Mouse (Mus musculus) mesoderm, embryonic 11.5 days (tissue): ENCODE data around the gene Gm12569.
A peak's percentile ranks its signal among the peaks of the same experiment; 100 is the strongest.

Source experiments
- DNase-seq: peaks from one replicate; pipeline ENCODE4 v3.0.0-alpha.2; 2012; ENCODE audit warnings: low read depth, low spot score

Gene Gm12569

DNA sequence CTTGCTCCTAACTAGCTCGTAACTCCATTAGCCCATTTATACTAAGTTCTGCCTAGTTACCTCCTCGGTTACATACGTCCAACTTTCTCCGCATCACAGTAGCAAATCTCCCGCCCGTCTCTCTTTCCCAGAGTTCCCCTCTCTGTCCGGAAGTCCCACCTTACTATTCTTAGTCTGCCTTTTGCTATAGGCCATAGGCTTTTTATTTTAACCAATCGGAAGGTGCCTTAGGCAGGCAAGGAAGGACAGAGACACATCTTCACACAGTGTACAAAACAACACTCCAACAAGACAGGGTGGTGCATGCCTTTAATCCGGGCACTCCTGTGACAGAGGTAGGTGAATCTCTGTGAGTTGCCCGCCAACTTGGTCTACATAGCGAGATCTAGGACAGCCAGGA lies at the start of gene Gm12569:
Gm12569 (plus strand) TSS at position 166 of the 400 bp plus-strand sequence.
- no peak for DNase-seq

DNA sequence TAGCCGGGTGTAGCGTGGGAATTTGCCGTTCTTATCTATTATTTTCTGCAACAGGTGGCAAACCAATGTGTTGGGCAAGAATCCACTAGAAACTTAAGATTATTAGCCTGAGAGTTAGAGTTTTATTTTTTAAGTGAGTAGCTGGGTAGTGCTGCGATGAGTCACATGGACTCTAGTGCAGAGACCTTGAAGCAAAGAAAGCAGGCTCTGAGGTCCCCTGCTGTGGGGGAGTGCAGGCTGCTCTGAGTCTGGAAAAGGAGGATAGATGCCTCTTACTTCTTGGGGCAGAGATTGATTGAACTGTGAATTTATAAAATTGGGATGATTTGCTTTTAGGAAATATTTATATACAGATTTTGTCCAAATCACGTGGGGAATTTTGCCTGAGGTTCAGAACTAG lies 17.5 kb upstream of the Gm12569 start:
- no peak for DNase-seq

DNA sequence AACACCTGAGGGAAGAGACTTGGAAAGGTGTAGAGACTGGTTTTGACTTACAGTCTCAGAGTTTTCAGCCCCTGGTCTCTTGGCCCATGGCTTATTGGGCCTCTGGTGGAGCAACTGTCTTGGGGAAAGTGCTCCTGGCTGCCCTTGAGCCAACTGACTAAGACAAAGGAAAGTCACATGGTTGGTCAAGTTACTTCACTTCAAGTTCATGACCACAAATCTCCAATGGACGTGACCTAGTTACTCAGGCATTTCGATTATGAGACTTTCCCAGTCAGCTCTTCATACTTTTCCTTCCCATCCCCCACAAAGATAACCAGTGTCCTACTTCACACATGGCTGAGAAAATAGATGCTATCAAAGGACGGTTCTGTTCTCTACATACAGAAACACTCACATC lies 12.5 kb upstream of the Gm12569 start:
- no peak for DNase-seq

DNA sequence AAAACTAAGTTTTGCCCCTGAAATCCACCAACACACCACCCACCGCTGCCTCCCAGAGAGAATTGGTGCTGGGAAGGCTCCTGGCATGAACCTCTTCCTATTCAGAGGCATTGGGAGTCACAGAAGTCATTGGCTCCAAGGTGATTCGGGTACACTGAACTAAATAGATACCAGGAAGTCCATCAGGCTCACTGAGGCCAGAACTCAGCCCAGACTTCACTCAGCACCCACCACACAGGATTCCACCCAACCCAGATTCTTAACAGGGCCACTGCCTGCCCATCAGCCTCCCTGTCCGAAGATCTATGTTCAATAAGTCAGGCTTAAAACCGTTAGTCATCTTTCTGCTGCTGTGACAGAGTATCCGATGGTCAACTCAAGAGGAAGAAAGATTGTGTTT lies 8.8 kb upstream of the Gm12569 start:
- no peak for DNase-seq

DNA sequence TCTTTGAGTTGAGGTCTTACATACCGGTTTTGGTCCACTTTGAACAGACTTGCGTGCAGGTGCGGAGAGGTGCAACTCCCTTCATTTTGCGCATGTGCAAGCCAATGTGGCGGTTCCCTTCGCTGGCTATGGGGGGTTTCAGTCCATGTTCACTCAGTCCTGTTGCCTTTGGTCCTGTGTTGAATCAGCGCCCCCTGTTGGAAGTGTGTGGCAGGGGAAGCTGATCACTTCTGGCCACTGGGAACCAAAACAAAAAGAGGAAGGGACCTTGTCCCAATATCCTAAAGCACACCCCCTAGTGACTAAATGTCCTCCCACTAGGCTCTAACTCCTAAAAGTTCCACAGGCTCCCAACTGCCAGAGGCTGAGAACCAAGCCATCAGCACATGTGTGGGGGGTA lies 6.3 kb upstream of the Gm12569 start:
- DNase-seq, result no peak

DNA sequence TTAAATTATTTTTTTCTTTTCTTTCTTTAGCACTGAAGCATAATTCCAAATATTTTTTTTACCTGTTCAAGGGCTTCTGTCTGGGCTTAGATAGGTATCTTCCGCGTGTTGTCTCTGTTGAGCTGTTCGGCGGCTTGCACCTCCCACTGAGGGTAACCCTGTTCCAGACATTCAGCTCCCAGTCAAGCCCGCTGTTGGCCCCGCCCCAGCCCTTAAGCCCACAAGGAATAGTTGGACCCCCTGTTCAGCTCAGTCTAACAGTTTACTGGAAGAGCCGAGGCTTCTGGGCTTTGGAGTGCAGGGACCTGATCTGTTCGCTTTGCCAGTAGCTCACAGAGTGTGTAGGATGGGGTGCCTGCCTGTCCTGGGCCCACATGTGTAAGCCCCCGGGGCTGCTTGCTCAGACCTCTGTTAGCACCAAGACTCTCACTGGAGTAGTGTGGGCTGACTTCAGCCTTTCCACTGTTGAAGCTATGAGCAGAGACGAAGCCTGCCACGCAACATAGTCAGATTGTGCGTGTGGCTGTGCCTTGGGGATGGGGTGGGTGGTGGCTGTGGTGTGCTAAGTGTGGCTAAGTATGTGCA lies 785 bp upstream of the Gm12569 start:
- no peak for DNase-seq

DNA sequence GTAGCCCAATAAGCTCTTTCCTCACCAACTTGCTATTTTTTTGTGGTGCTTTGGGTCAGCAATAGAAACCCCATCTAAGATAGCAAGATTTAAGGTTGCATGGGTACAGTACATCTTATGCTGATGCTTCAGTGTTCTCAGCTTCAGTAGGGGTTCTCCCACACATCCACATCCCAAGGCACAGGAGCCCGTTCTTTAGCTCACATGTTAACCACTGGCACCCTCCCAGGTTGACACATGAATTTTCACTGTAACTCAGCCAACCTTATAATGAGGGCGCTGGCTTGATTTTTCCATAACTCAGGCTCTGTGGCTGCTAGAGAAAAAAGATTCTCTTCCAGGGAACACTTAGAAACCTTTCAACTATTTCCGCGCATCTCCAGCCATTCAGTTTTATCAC lies 6.8 kb downstream of the Gm12569 start:
- no peak for DNase-seq

DNA sequence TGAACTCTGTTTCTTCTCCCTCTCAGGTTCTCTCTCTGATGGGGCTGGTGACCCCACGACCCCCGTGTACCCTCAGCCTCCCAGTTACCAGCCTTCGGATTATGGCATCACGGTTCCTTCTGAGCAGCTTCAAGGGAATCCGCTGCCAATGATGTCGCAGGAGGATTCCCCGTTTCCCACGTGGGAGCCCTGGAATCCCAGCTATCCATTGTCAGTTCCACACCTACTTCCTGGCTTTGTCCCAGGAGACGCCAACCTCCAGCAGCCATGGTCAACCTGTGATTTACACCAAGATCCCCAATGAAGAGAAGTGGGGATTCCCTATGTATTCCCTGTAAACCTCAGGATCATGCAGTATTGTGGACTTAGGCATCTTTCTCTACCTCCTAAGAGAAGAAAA lies 14.4 kb downstream of the Gm12569 start:
- DNase-seq, result no peak

DNA sequence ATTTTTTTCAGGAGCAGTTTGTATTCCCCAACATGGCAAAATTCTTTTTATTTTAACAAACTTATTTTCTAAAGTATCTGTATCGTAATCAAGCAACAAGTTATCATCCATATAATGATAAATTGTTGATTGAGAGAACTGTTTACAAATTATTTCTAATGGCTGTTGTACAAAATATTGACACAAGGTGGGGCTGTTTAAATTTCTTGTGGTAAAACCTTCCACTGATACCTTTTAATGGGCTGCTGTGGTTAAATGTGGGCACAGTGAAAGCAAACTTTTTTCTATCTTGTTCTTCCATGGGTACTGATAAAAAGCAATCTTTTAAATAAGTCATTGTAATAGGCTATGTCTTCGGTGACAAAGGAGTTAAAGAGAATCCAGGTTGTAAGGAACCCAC lies 22.6 kb downstream of the Gm12569 start:
- DNase-seq, result no peak

DNA sequence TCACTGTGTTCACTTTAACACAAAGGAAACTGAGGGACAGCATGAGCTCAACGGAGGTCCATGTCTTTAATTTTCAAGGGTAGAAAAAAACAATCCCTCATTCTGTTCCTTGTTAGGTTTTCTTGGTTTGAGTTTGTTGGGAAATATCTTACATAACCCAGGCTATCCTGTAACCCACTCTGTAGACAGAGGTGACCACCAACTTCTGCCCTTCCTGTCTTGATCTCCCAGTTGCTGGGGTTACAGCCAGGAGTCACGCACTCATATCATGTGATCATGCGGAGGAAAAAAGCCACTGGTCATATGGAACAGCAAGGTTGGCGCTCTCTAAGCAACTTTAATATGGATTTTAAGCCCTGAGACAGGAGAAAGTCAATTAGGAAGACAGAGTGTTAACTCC lies 36.7 kb downstream of the Gm12569 start:
- no peak for DNase-seq

DNA sequence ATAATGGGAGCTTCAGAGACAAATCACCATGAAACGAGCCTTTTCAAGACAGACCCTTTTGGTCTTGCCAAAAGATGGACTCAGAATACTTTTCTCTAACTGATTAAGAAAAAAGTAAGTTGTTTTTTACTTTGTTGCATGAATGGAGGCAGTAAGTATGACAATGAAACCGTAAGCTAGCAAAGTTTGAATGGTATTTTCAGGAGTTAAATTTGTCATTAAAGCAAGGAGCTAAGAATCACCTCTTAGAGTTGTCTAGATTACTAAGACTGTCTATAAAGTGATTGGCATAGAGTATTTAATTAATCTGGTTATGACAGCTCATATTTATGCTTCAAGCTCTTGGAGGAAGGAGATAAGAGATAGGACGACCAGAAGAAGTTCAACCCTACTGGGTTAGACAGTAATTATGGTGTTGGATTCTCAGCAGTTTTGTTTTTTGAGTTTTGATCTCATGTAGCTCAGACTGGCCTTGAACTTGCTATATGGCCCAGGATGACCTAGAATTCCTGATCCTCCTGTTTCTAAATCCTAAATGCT lies 41.5 kb downstream of the Gm12569 start, which contains the start of gene Clk4:
Clk4 (plus strand) TSS at position 51 of the 540 bp plus-strand sequence.
- no peak for DNase-seq

DNA sequence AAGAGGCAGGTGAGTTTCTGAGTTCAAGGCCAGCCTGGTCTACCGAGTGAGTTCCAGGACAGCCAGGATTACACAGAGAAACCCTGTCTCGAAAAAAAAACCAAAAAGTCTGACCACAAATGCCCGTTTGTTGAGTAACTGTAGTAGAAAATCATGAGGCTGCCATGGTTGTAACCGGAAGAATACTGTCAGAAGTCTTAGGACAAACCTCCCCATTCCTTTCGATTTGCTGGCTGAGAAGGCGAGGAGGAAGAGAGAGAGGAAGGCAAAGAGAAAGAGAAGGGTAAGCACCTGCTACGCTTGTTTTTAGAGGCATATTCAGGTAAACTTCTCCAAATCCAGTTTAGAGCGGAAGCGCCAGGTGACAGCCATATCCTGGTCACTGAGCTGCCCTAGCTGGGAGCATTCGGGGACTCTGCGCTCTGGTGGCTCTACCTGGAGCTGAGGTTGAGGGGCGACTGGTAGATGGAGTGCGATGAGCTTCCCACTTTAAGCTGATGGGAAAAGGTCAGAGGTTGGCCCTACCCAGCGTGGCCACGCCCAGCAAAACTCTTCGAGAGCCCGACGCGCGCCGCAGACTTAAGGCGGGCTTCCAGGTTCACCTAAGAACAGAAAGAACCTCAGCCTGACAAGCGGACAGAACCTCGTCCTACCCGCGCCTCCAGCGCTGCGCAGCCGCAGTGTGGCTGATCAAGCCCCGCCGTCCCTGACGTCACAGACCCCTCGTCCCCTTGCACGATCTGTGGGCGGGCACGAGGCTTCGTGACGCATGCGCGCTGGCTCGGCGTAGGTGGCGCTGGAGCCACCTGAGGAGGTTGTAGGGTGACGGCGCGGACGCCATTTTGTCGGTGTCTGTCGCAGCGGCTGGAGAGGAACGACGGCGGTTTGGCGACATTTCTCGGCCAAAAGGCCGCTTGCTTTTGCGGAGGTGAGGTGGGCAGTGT lies 42.3 kb downstream of the Gm12569 start, which contains the start of gene BC049762:
BC049762 (minus strand) TSS at position 705 of the 944 bp plus-strand sequence.
- DNase-seq, result peak; percentile 99

DNA sequence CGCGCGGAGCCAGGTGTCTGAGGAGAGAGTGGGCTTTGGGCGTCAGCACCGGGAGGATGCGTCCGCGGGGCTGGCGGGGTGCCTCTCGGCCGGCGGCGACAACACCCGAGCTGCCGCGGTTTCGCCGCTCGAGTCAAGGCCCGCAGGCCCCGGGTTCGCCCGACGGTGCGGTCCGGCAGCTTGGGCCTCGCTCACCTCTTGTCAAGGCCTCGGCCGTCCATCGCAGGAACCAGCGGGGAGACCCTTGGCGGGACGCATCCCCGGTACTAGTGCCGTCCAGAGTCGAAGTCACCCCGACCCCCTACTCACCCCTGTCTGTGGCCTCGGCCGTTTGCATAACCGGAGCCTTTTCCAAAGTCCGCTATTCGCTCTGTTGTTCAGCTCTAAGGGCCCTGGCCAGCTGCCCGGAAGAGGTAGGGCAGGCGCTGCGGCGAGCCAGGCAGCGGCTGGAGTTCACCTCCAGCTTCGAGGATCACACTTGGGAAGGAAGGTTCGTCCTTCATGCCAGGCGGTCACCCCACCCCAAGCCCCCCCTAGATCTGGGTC lies 43.1 kb downstream of the Gm12569 start:
- DNase-seq, result peak; percentile 34

DNA sequence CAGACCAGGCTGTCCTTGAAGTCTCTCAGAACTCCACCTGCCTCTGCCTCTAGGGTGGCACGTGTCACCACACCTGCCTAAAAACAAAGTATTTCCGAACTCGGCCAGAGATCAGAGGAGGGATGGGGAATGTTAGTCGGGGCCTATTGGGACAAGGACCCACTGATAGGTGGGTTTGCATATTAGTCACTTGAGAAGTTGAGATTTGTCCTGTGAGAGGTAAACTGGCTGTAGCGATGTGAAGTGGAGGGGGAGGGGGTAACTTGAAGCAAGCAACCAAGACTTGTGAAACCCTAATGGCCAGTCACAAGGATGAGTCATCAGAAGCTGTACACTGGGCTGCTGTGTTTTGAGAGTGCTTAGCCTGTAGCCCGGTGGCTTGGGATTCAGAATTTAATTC lies 44.1 kb downstream of the Gm12569 start:
- no peak for DNase-seq

DNA sequence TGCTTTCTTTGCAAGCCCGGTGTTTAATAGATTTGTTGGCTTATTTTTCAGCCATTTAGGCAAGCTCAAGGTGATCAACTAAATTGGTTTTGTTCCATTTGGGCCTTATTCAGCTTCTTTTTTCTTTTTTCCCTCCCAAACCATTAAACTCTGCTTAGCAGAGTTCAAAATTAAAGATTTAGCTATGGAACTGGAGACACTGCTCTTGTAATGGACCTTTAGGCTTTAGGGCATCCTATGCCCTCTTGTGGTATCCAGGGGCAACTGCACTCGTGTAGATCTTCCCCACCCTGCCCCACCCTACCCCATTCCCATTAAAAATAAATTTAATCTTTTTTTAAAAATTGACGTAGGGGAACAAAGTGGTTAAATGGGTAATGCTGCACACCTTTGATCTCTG lies 45.1 kb downstream of the Gm12569 start:
- DNase-seq, result peak; percentile 44

DNA sequence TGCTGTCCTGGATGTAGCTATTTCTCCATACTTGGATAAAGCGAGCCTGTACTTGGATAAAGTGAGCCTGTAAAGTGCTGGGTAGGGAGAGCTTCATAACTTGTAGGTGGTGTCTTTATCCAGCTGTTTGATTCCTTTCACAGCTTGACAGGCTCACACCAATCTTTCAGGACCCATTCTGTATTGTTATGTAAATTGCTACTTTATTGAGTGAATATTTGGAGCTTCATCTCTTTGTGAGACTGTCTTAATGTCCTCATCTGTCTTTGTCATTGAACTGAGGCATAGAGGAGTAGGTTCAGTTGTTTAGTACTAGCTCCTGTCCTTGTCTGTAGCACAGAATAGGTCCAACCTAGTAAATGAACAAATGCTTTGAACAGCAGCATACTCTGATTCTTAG lies 54.1 kb downstream of the Gm12569 start:
- no peak for DNase-seq
